Mouse (Mus musculus): ENCODE data around the gene Sept9. TPM values are rescaled to one million over a fixed set of nuclear protein-coding genes. Genes with fewer than 3 reads are reported as not detected.

Gene Sept9
- total RNA-seq, 2 experiments from 2014 or later = 114 to 119 TPM

GRCm38 (mm10) chr11:117259178-117259960 is 59.9 kb downstream of the Sept9 start:
- no peak for DNase-seq (ENCODE audit: extremely low spot score in 1 of 2, low spot score in 1 of 2)

- DNase-seq (ENCODE audit: extremely low spot score in 1 of 2, low spot score in 1 of 2) = no peak
Observed at GRCm38 (mm10) chr11:117260631-117261030, 61.2 kb downstream of the Sept9 start.

DNA sequence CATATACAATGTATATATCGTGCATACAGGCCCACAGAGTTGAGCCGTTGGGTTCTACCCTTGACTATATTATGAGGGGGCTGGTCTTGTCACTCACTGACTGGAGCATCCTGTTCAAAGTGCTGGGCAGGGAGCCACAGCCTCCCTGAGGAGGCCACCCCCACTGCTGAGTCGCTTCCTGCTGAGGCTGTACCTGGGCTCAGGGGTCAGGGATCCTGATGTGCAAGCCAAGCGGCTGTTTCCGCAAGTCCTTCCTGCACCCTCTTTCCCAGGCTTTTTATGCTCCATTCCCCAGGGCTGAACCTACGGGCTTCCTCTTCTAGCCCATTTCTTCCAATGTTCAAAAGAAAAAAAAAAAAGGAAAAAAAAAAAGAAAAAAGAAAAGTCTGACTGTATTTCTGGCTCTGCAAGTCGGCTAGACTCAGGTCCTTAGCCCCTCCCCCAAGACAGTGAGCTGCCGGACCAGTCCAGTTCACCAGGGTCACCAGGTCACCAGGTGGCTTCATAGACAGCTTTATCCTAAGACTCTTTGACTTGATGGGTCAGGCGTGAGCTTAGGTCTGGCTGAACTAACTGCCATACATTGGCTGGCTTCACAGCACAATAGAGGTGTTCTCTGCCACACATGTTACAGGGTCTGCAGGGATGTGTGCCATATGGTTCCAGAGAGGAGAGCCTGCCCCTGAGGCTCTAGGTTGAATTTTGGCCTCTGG is 63.8 kb downstream of the Sept9 start:
- DNase-seq (ENCODE audit: extremely low spot score in 1 of 2, low spot score in 1 of 2) = no peak

GRCm38 (mm10) chr11:117264162-117265021 is 64.9 kb downstream of the Sept9 start:
- DNase-seq (ENCODE audit: extremely low spot score in 1 of 2, low spot score in 1 of 2) = no peak

DNA sequence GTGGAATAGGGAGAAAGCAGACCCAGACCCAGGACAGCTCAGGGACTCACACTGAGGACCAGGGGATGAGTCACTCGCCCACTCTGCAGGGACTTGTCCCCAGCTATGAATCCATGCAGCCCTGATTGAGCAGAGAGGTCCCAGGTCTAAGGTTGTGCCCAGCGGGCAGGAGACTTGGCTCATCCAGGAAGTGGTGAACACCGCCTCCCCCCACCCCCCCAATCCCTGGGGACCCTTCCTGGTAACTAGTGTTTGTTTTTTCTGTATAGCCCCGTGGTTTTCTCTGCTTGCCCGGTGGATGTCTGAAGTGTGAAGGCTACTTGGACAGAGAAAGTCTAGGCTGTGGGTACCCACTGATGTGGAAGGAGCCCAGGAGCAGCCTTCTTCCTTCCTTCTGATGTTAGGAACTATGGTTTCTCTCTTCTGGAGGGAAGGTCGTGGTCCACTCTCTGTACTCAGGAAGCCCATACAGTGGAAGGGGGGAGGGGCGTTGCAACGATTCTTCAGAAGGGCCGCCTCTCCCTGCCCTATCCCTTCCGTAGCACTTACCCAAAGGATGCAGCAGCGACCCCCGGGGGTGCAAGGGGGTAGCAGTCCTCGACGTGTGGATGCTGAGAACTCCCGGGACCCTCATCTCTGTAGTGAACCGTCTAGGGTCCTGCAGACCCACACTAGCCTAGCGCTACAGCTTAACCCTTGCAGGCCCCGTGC is 66.0 kb downstream of the Sept9 start:
- no peak for DNase-seq (ENCODE audit: extremely low spot score in 1 of 2, low spot score in 1 of 2)

DNA sequence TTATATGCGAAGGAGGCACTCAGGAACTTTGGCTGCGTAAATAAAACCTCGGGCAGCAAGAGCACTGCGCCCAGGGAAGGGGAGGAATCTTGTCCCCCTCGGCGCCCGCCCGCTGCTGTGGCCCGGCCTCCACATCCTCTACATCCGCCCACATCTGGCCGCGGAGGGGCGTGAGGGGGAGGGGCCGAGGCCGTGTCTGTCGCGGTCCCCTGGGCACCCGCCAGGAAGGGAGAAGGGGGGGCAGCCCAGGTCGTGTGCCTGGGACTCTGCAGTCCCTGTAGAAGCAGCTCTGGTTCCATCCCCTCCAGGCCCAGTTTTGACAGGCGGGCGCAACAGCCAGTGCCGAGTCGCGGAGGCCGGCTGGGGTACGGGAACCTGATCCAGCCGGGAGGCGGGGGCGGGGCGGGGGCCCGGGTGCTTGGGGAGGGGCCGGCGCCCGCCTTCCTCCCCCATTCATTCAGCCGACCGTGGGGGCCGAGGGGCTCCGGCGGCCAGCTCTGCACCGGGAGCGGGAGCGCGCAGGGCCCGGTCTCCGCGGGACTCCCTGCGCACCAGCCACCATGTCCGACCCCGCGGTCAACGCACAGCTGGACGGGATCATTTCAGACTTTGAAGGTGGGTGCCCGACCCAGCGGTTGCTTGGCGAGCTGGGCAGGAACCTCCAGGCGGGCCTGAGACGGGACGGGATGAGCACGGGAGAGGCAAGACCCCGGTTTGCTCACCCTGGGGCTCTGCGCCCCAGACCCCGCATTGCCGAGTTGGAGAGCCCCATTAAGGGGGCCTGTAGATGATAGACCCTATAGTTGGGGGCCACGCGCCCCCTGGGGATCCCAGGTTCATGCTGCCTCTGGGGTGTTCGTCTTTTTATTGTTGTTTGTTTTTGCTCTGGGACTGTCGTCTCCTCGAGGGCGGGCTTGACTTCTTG is 66.8 kb downstream of the Sept9 start:
- DNase-seq (ENCODE audit: extremely low spot score in 1 of 2, low spot score in 1 of 2) = peak; percentile 31 to 51

- no peak for DNase-seq (ENCODE audit: extremely low spot score in 1 of 2, low spot score in 1 of 2)
Observed at GRCm38 (mm10) chr11:117266906-117267721, 67.7 kb downstream of the Sept9 start.

DNA sequence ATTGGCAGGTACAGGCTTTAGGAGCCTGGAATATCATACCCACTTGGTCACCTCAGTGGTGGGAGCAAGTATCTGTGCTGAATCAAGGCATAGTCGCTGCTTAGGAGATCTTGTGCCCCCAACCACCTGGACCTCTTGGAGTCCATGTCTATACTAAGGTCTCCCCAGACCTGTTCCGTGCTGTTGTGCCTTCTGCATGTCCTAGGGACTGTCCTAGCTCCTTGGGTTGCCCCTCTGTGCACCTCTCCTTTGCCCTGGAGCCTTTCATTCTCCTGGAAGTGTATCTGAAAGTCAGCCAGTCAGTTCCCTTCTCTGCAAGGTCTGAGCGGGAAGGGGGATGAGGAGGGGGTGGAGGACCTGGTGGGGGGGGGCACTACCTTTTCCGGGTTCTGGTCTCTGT is 68.4 kb downstream of the Sept9 start:
- DNase-seq (ENCODE audit: extremely low spot score in 1 of 2, low spot score in 1 of 2) = no peak

DNA sequence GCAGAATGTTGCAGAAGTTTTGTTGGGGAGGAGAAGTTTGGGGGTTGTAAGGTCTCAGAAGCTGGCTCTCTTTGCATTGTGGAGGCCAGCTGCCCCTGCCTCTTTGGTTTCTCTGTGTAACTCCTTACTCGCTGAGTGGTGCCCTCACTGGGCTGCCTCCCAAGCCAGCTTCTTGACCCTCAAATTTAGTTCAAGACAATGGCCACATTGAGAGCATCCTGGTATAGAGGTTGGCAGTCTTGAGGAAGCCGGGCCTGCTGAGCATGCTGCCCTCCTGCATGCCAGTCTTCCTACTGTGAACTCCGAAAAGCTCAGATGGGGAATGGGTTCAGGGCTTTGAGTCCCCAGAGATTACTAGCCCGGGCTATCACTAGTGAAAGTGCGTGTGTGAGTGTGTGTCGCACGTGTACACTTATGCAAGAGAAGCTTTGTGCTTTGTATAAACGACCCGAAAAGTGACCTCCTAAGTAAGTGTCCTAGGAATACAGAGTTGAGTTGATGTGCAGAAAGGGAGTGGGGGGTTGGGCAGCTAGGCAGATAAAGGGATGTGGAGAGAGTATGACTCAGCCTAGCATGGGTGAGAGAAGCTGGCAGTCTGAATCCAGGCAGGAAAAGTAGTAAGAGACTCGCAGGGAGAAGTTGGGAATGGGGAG is 69.0 kb downstream of the Sept9 start:
- DNase-seq (ENCODE audit: extremely low spot score in 1 of 2, low spot score in 1 of 2) = no peak

DNA sequence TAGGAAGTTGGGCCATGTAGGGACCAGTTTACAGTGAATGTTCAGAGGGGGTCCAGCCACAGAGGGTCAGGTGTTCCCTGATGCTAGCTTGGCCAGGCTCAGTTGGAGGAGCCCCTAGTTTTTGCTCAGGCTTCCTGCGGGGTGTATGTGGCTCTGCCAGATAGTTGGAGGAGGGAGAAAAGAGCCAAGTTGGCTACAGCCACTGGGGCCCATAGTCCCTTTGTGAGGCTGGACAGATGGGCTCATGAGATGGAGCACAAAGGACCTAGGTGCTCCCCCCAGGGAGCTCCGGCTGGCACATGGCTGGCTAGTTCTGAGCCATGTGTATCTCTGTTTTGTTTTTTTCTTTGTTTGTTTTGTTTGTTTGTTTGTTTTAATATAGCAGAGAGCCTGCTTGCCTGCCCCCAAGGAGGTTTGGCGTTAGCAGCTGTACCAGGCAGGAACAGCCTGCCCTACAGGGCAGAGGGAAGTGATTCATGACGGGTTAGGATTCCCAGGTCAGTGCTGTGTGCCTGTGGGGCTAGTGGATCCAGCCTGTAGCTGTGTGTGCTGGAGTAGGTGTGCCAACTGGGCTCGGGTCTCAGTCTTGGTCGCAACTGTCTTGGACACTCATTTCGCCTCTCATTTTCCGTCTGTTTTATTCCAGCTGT is 69.7 kb downstream of the Sept9 start:
- DNase-seq (ENCODE audit: extremely low spot score in 1 of 2, low spot score in 1 of 2) = no peak

- no peak for DNase-seq (ENCODE audit: extremely low spot score in 1 of 2, low spot score in 1 of 2)
Observed at GRCm38 (mm10) chr11:117269946-117270345, 70.5 kb downstream of the Sept9 start.

GRCm38 (mm10) chr11:117274973-117275372 is 75.5 kb downstream of the Sept9 start:
- DNase-seq (ENCODE audit: extremely low spot score in 1 of 2, low spot score in 1 of 2) = no peak

DNA sequence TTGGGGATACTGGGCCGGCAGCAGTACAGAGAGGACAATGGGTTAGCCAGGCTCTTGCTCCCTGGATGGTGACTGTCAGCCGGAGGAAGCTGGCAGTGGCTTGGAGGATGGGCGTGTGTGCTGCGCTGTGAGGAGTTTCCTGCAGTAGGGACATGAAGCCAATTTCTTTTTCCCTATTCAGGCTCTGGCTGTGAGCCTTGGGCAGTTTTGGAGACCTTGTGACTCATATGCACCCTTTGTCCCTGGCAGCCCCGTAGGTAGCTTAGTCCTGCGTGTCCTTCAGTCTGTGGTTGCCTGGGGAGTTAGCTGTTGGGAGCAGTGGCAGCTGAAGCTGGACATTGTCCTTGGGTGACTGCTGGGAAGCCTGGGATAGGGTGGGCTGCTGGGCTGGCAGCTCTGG is 76.5 kb downstream of the Sept9 start:
- DNase-seq (ENCODE audit: extremely low spot score in 1 of 2, low spot score in 1 of 2) = no peak

DNA sequence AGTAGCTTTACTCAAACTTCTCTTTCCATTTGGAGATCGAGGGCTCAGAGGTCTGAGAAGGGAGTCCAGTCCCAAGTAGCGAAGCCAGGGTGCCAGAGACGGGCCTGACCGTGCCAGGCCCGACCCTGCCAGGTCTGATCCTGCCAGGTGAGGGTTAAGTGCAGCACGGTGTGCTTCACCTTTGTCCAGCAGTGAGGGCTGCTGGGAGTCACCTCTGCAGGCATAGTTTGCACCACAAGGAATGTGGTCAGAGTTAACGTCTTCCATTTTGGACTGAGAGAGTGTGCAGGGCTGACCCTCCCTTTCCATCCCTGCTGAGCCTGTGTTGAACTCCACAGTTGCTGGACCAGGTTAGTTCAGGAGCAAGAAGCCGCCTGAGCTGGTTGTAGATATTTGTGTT is 77.5 kb downstream of the Sept9 start:
- DNase-seq (ENCODE audit: extremely low spot score in 1 of 2, low spot score in 1 of 2) = no peak

GRCm38 (mm10) chr11:117278113-117278512 is 78.7 kb downstream of the Sept9 start:
- no peak for DNase-seq (ENCODE audit: extremely low spot score in 1 of 2, low spot score in 1 of 2)

GRCm38 (mm10) chr11:117278514-117278913 is 79.1 kb downstream of the Sept9 start:
- DNase-seq (ENCODE audit: extremely low spot score in 1 of 2, low spot score in 1 of 2) = no peak

GRCm38 (mm10) chr11:117279993-117280392 is 80.5 kb downstream of the Sept9 start:
- DNase-seq (ENCODE audit: extremely low spot score in 1 of 2, low spot score in 1 of 2) = no peak

Data from layer of hippocampus, postnatal 25 days (tissue).